Mouse (Mus musculus) forebrain, embryonic 15.5 days (tissue): ENCODE data around the gene Gab3. TPM values are rescaled to one million over a fixed set of nuclear protein-coding genes. Genes with fewer than 3 reads are reported as not detected.
A peak's percentile ranks its signal among the peaks of the same experiment; 100 is the strongest.
"Not testable (repeated sequence)": the region's sequence is repeated elsewhere in the genome, so short reads cannot be mapped to it uniquely, and the experiment has no call there.

Source experiments
- ATAC-seq: fragments of 200-750 bp; cut with Nextera tagmentation; replicated peaks from 2 replicates; pipeline ENCODE4 v1.8.0; 2017; ENCODE audit warnings: mild to moderate bottlenecking, moderate TSS enrichment, moderate library complexity
- H3K27ac ChIP-seq: fragments of 300-500 bp; sonication (generic); replicated peaks from 2 replicates; pipeline ENCODE4 v1.5.1; 2015; ENCODE audit warnings: mild to moderate bottlenecking, inconsistent platforms
- H3K27me3 ChIP-seq: fragments of 300-500 bp; sonication (generic); 2 replicates; pipeline ENCODE4 v1.6.1; 2015; ENCODE audit warnings: inconsistent platforms
- H3K36me3 ChIP-seq: fragments of 300-500 bp; sonication (generic); 2 replicates; pipeline ENCODE4 v1.6.1; 2015; ENCODE audit warnings: mild to moderate bottlenecking, inconsistent platforms
- H3K4me1 ChIP-seq: fragments of 300-500 bp; sonication (generic); 2 replicates; pipeline ENCODE4 v1.6.1; 2015; ENCODE audit warnings: inconsistent platforms
- H3K4me2 ChIP-seq: fragments of 300-500 bp; sonication (generic); replicated peaks from 2 replicates; pipeline ENCODE4 v1.6.1; 2015; ENCODE audit warnings: mild to moderate bottlenecking, inconsistent platforms
- H3K4me3 ChIP-seq: fragments of 300-500 bp; sonication (generic); 2 replicates; pipeline ENCODE4 v1.5.1; 2015; ENCODE audit warnings: mild to moderate bottlenecking, inconsistent platforms
- H3K9ac ChIP-seq: fragments of 300-500 bp; sonication (generic); replicated peaks from 2 replicates; pipeline ENCODE4 v1.6.1; 2015; ENCODE audit warnings: mild to moderate bottlenecking, inconsistent platforms
- H3K9me3 ChIP-seq: fragments of 300-500 bp; sonication (generic); 2 replicates; pipeline ENCODE4 v1.6.1; 2016; ENCODE audit warnings: inconsistent platforms
- WGBS: fragments of 180-500 bp; shearing (Covaris S2); methylation state at CpG from one replicate; pipeline ENCODE4 v1.1.7; 2015; ENCODE audit warnings: mixed read lengths; 5-methylcytosine and 5-hydroxymethylcytosine counted together
- polyA plus RNA-seq: library from polyadenylated mRNA; unstranded; fragments of >200 nt; fragmentation: Nextera tagmentation; extraction: Ambion mirVana; gene quantifications from 2 replicates; pipeline ENCODE4 v1.2.1, GENCODE M21; 2015

Gene Gab3
- polyA plus RNA-seq, 1 experiment from 2014 or later, result 1.0 TPM

- Histone ChIP-seq H3K36me3 (no peaks in the 10 kb centered on the region), H3K4me1 (no peaks in the 10 kb centered on the region), H3K4me3 (no peak overlapping the region), H3K27me3 (no peaks in the 10 kb centered on the region), H3K9me3 (no peaks in the 10 kb centered on the region), H3K27ac (no peak overlapping the region), H3K9ac (no peak overlapping the region), H3K4me2 (no peak overlapping the region)
- ATAC-seq, result 0 out of 2 replicates have a peak, but pooled peaks have one; percentile 41
- 22% methylated on average over 1 of the region's 1 CpGs for WGBS
Observed at GRCm38 (mm10) chrX:75085654-75086053, 396 bp upstream of the Gab3 start.

DNA sequence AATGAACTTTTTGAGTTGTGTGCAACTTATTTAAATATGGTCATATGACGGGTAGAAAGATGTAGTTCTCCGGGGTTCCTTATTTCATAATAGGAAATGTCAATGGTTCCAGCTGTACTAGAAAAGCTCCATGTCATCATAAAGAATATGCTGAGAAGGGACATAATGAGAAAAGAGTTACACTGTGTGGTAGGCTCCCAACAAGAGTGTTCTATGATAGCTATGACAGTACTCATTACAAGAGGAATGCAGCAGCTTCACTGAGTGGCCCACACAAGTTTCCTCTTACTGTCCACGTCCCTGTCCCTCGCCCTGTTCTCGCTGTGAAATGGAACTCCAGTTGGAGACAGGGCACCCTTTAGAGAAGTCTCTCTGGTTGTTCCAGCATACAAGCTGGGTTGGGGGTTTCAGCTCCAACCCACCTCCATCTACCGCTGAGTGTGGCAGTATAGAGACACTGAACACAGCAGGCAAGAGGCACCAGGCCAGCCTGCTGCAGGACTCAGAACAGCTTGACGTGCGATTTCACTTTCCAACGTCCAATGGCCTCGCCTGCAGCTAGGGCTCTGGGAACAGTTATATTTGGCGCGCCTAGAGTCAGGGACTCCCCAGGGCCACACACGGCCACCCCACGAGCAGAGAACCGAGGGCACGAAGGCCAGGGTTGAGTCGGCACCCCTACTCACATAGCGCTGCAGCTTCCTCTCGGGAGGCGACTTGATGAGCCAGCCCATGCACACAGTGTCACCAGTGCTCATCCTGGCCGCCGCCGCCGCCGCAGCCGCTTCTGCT lies 1.1 kb downstream of the Gab3 start:
- Histone ChIP-seq H3K4me1 (no peaks in the 10 kb centered on the region), H3K27ac (no peak overlapping the region), H3K4me2 (peak overlapping the region; percentile 59), H3K9ac (peak overlapping the region; percentile 37), H3K9me3 (no peaks in the 10 kb centered on the region), H3K36me3 (no peaks in the 10 kb centered on the region), H3K4me3 (peak overlapping the region; percentile 48), H3K27me3 (no peaks in the 10 kb centered on the region)
- 19% methylated on average over 26 of the region's 26 CpGs for WGBS
- peak; percentile 94 for ATAC-seq

GRCm38 (mm10) chrX:75082351-75082750 lies 2.9 kb downstream of the Gab3 start:
- H3K4me2 ChIP-seq, result no peak overlapping the region
- H3K4me3 ChIP-seq, result no peak overlapping the region
- H3K9ac ChIP-seq, result no peak overlapping the region
- no peak for ATAC-seq
- H3K27me3 ChIP-seq, result no peaks in the 10 kb centered on the region
- H3K27ac ChIP-seq, result no peak overlapping the region
- H3K36me3 ChIP-seq, result no peaks in the 10 kb centered on the region
- H3K4me1 ChIP-seq, result no peaks in the 10 kb centered on the region
- no peaks in the 10 kb centered on the region for H3K9me3 ChIP-seq
- WGBS, result 74% methylated on average over 2 of the region's 2 CpGs

- WGBS, result 88% methylated on average over 2 of the region's 2 CpGs
- ATAC-seq, result no peak
Observed at GRCm38 (mm10) chrX:75056120-75056775, 29.0 kb downstream of the Gab3 start.

GRCm38 (mm10) chrX:75046921-75047635 lies 38.2 kb downstream of the Gab3 start:
- H3K4me1 ChIP-seq, result no peaks in the 10 kb centered on the region
- H3K4me2 ChIP-seq, result no peak overlapping the region
- ATAC-seq, result no peak
- no peaks in the 10 kb centered on the region for H3K36me3 ChIP-seq
- H3K27ac ChIP-seq, result no peak overlapping the region
- no peak overlapping the region for H3K9ac ChIP-seq
- H3K4me3 ChIP-seq, result no peak overlapping the region
- 53% methylated on average over 3 of the region's 3 CpGs for WGBS
- no peaks in the 10 kb centered on the region for H3K9me3 ChIP-seq
- no peaks in the 10 kb centered on the region for H3K27me3 ChIP-seq

More at GRCm38 (mm10) chrX:75056120-75056775, 29.0 kb downstream of the Gab3 start:
- Histone ChIP-seq H3K27ac (no peak overlapping the region), H3K4me3 (no peak overlapping the region), H3K4me1 (no peaks in the 10 kb centered on the region), H3K9me3 (no peaks in the 10 kb centered on the region), H3K27me3 (no peaks in the 10 kb centered on the region), H3K4me2 (no peak overlapping the region), H3K9ac (no peak overlapping the region), H3K36me3 (no peaks in the 10 kb centered on the region)

- Histone ChIP-seq H3K4me1 (no peaks in the 10 kb centered on the region), H3K9ac (no peak overlapping the region), H3K36me3 (no peaks in the 10 kb centered on the region), H3K4me2 (no peak overlapping the region), H3K9me3 (no peaks in the 10 kb centered on the region), H3K27ac (no peak overlapping the region), H3K4me3 (no peak overlapping the region), H3K27me3 (no peaks in the 10 kb centered on the region)
- WGBS, result 88% methylated on average over 1 of the region's 1 CpGs
- ATAC-seq, result no peak
Observed at GRCm38 (mm10) chrX:75045931-75046330, 39.3 kb downstream of the Gab3 start.

DNA sequence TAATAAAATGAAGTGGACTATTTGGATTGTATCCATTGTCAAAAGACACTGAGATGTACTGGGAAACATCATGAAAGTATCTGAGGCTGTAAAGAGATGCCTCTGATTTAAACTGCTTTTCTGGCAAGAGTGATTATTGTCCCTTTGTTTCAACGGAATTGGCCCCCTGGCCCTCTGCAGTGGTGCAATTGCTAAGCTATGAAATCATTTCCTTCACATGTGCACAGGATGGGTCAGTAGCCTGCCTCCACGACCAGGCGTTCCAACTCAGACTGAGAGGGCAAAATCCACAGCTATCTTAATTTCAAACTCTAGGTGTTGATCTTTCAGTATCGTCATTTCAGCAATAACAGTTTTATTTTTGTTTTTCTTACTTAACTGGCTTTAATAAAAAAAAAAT lies 40.7 kb downstream of the Gab3 start:
- H3K9me3 ChIP-seq, result no peaks in the 10 kb centered on the region
- H3K4me3 ChIP-seq, result no peak overlapping the region
- H3K36me3 ChIP-seq, result no peaks in the 10 kb centered on the region
- 76% methylated on average over 4 of the region's 4 CpGs for WGBS
- H3K4me2 ChIP-seq, result no peak overlapping the region
- no peaks in the 10 kb centered on the region for H3K4me1 ChIP-seq
- ATAC-seq, result no peak
- H3K27me3 ChIP-seq, result no peaks in the 10 kb centered on the region
- H3K9ac ChIP-seq, result no peak overlapping the region
- H3K27ac ChIP-seq, result no peak overlapping the region

GRCm38 (mm10) chrX:75036626-75037025 lies 48.6 kb downstream of the Gab3 start:
- Histone ChIP-seq H3K4me3 (no peak overlapping the region), H3K27ac (no peak overlapping the region), H3K4me2 (no peak overlapping the region), H3K36me3 (no peaks in the 10 kb centered on the region), H3K9ac (no peak overlapping the region), H3K4me1 (no peaks in the 10 kb centered on the region), H3K9me3 (no peaks in the 10 kb centered on the region), H3K27me3 (no peaks in the 10 kb centered on the region)
- no peak for ATAC-seq

DNA sequence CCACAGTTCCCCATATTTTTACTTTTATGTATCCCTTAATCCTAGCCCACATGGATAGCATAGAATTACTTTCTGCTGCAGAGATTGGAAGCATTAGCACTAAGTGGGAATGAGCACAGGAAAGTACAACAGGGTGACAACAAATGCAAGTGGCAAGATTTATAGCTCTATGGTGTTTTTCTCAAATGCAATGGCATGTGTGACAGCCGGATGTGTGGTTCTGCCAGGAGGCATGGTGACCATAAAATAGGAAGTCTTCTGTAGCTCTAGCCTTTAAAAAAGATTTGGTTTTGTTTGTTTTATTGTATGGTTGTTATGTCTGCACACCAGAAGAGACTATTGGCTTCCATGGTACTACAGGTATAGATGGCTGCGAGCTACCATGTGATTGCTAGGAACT lies 50.1 kb downstream of the Gab3 start:
- WGBS, result 94% methylated on average over 2 of the region's 2 CpGs
- Histone ChIP-seq H3K4me2 (no peak overlapping the region), H3K36me3 (no peaks in the 10 kb centered on the region), H3K4me3 (no peak overlapping the region), H3K9ac (no peak overlapping the region), H3K9me3 (no peaks in the 10 kb centered on the region), H3K27me3 (no peaks in the 10 kb centered on the region), H3K27ac (no peak overlapping the region), H3K4me1 (no peaks in the 10 kb centered on the region)
- no peak for ATAC-seq

GRCm38 (mm10) chrX:75034054-75034453 lies 51.2 kb downstream of the Gab3 start:
- not testable (repeated sequence) for H3K9me3 ChIP-seq, H3K27me3 ChIP-seq, ATAC-seq, H3K27ac ChIP-seq, H3K4me1 ChIP-seq, H3K4me2 ChIP-seq, H3K4me3 ChIP-seq, H3K36me3 ChIP-seq, H3K9ac ChIP-seq
- WGBS, result 62% methylated on average over 1 of the region's 1 CpGs

- Histone ChIP-seq H3K36me3 (no peaks in the 10 kb centered on the region), H3K4me1 (no peaks in the 10 kb centered on the region), H3K9me3 (no peaks in the 10 kb centered on the region), H3K4me3 (no peak overlapping the region), H3K4me2 (no peak overlapping the region), H3K27me3 (no peaks in the 10 kb centered on the region), H3K9ac (no peak overlapping the region), H3K27ac (no peak overlapping the region)
- ATAC-seq, result no peak
- 60% methylated on average over 5 of the region's 5 CpGs for WGBS
Observed at GRCm38 (mm10) chrX:74983734-74984133, 101.5 kb downstream of the Gab3 start.

GRCm38 (mm10) chrX:74962899-74963298 lies 122.4 kb downstream of the Gab3 start:
- not testable (repeated sequence) for H3K4me1 ChIP-seq, H3K4me2 ChIP-seq, H3K9me3 ChIP-seq, H3K9ac ChIP-seq, H3K27ac ChIP-seq, ATAC-seq, H3K27me3 ChIP-seq, H3K4me3 ChIP-seq, H3K36me3 ChIP-seq
- WGBS, result 12% methylated on average over 1 of the region's 2 CpGs
